ENCODE assay signal across 23 mouse cellular contexts in the genomic region with DNA sequence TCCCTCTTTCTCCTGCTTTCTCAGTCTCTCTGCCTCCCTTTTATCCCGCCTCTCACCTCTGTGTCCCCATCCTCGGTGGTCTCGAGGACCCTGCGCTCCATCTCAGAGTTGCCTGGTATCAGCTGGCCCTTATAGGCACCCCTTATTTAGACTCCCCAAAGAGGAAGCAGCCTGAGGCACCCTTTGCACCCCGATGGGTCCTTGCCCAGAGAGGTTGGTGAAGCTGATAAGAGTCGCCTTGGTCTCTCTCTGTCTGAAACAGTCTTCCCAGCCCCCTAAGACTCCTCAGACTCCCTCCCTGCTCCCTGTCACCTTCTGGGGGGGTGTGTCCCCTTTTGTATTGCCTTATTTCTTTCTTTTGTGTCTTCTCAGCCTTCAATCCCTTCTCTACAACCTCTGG. TPM values are rescaled to one million over a fixed set of nuclear protein-coding genes. Genes with fewer than 3 reads are reported as not detected.
DNase-seq lines count a peak whose midpoint lies in the region; ATAC-seq and TF ChIP-seq lines count a peak whose summit lies in the region.
"Had no signal": no experiment of that assay in that cellular context is flagged by ENCODE, and none has a peak within 500 bp of the region (broad histone marks: within the 10 kb centered on the region; RNA-seq: fewer than 3 reads in every experiment).

A gene (minus strand): TSS at position 101 of the 400 bp plus-strand sequence.

- peak; percentile 47 for DNase-seq in MEL (ENCODE audit: low read depth, low spot score)
- no peak for DNase-seq in heart, postnatal 0 days (ENCODE audit: low spot score)
- DNase-seq in urinary bladder, postnatal 25 days (ENCODE audit: low spot score), result no peak
- DNase-seq in liver, embryonic 11.5 days (ENCODE audit: low spot score), result no peak
- DNase-seq: adrenal gland, postnatal 10 days; cerebellum, postnatal 10 days; gastrocnemius, postnatal 14 days; kidney, adult 2 months; kidney, postnatal 10 days; right cerebral cortex, postnatal 14 days; spleen, adult 18-20 months; thymus, postnatal 36 days had no signal

- H3K9me3 ChIP-seq in hindbrain, embryonic 12.5 days (replicated peaks), result no peaks in the 10 kb centered on the region
- no peaks in the 10 kb centered on the region for H3K9me3 ChIP-seq in hindbrain, embryonic 16.5 days (ENCODE audit: control insufficient read depth, low read length)
- no peaks in the 10 kb centered on the region for H3K9me3 ChIP-seq in MEL (replicated peaks; ENCODE audit: insufficient read depth, low read length)
- H3K9me3 ChIP-seq in heart, postnatal 0 days (replicated peaks; ENCODE audit: control insufficient read depth, low read length), result no peaks in the 10 kb centered on the region
- no peaks in the 10 kb centered on the region for H3K9me3 ChIP-seq in liver, embryonic 11.5 days (ENCODE audit: control insufficient read depth, low read length)
- H3K9me3 ChIP-seq: embryonic facial prominence, embryonic 13.5 days; liver, embryonic 15.5 days; midbrain, embryonic 13.5 days; neural tube, embryonic 15.5 days had no signal

- TF ChIP-seq EP300 in MEL (IDR thresholded peaks at IDR 0.05; ENCODE audit: low read depth in 1 of 2, low read length in 2 of 2), result no peak
- TF ChIP-seq EP300 in heart, postnatal 0 days (IDR thresholded peaks at IDR 0.05; ENCODE audit: low read depth), result no peak

- no peaks in the 10 kb centered on the region for H3K27me3 ChIP-seq in hindbrain, embryonic 12.5 days
- 0 out of 2 replicates have a peak, but pooled peaks cover 2% of the 10 kb centered on the region for H3K27me3 ChIP-seq in hindbrain, embryonic 16.5 days (replicated peaks; ENCODE audit: control insufficient read depth, insufficient read depth, low read length)
- H3K27me3 ChIP-seq in MEL (ENCODE audit: control insufficient read depth in 1 of 2, insufficient read depth in 2 of 2, low read length in 2 of 2), result no peaks in the 10 kb centered on the region
- no peaks in the 10 kb centered on the region for H3K27me3 ChIP-seq in heart, postnatal 0 days (ENCODE audit: control insufficient read depth, insufficient read depth, low read length)
- no peaks in the 10 kb centered on the region; the same call in 1 of the 2 replicates for H3K27me3 ChIP-seq in liver, embryonic 11.5 days (replicated peaks; ENCODE audit: control insufficient read depth, insufficient read depth, low read length)
- H3K27me3 ChIP-seq: embryonic facial prominence, embryonic 13.5 days; liver, embryonic 15.5 days; midbrain, embryonic 13.5 days had no signal

- H3K79me2 ChIP-seq in MEL (ENCODE audit: control insufficient read depth, insufficient read depth, low read length, poor library complexity), result no peaks in the 10 kb centered on the region

- no peak for TF ChIP-seq RAD21 in MEL (IDR thresholded peaks at IDR 0.05; ENCODE audit: low read depth, low read length)

- WGBS in hindbrain, embryonic 12.5 days, result 36% methylated on average over 6 of the region's 6 CpGs
- 42% methylated on average over 6 of the region's 6 CpGs for WGBS in hindbrain, embryonic 16.5 days
- WGBS in heart, postnatal 0 days, result 39% methylated on average over 6 of the region's 6 CpGs
- WGBS in liver, embryonic 11.5 days, result 38% methylated on average over 6 of the region's 6 CpGs

- no peak within 1 kb of the TSS for H3K27ac ChIP-seq in hindbrain, embryonic 12.5 days
- H3K27ac ChIP-seq in hindbrain, embryonic 16.5 days (ENCODE audit: low read depth, low read length), result no peak within 1 kb of the TSS
- no peak within 1 kb of the TSS for H3K27ac ChIP-seq in MEL (ENCODE audit: control insufficient read depth, low read depth, low read length)
- H3K27ac ChIP-seq in brown adipose tissue, adult 24 weeks (replicated peaks; ENCODE audit: low read depth, low read length), result peak within 1 kb of the TSS; percentile 32; the same call in 1 of the 2 replicates
- H3K27ac ChIP-seq in heart, postnatal 0 days (ENCODE audit: low read depth), result peak within 1 kb of the TSS; percentile 68
- H3K27ac ChIP-seq in liver, embryonic 11.5 days (ENCODE audit: low read depth, low read length), result no peak within 1 kb of the TSS
- H3K27ac ChIP-seq: embryonic facial prominence, embryonic 13.5 days; liver, embryonic 15.5 days; midbrain, embryonic 13.5 days; neural tube, embryonic 15.5 days had no signal

- H3K36me3 ChIP-seq in hindbrain, embryonic 12.5 days, result no peaks in the 10 kb centered on the region
- no peaks in the 10 kb centered on the region for H3K36me3 ChIP-seq in hindbrain, embryonic 16.5 days (ENCODE audit: control insufficient read depth, insufficient read depth, low read length)
- no peaks in the 10 kb centered on the region for H3K36me3 ChIP-seq in MEL (ENCODE audit: control insufficient read depth in 1 of 2, insufficient read depth in 2 of 2, low read length in 2 of 2)
- H3K36me3 ChIP-seq in heart, postnatal 0 days (replicated peaks; ENCODE audit: control insufficient read depth, insufficient read depth, low read length), result no peaks in the 10 kb centered on the region
- no peaks in the 10 kb centered on the region for H3K36me3 ChIP-seq in liver, embryonic 11.5 days (ENCODE audit: control insufficient read depth, insufficient read depth, low read length)
- H3K36me3 ChIP-seq: embryonic facial prominence, embryonic 13.5 days; liver, embryonic 15.5 days; midbrain, embryonic 13.5 days; neural tube, embryonic 15.5 days had no signal

- no peaks in the 10 kb centered on the region for H3K4me1 ChIP-seq in hindbrain, embryonic 12.5 days
- H3K4me1 ChIP-seq in hindbrain, embryonic 16.5 days (ENCODE audit: control insufficient read depth, insufficient read depth, low read depth, low read length), result no peaks in the 10 kb centered on the region
- H3K4me1 ChIP-seq in MEL (ENCODE audit: control insufficient read depth in 1 of 2, insufficient read depth in 2 of 2, low read length in 2 of 2), result peaks cover 0 to 9% of the 10 kb centered on the region in 2 experiments; a peak in 1 of 4 replicates
- peaks cover 2% of the 10 kb centered on the region; the same call in 1 of the 2 replicates for H3K4me1 ChIP-seq in brown adipose tissue, adult 24 weeks (ENCODE audit: control insufficient read depth, insufficient read depth, insufficient read length, low read length)
- H3K4me1 ChIP-seq in heart, postnatal 0 days (ENCODE audit: control insufficient read depth, insufficient read depth), result peaks cover 18% of the 10 kb centered on the region
- H3K4me1 ChIP-seq in liver, embryonic 11.5 days (replicated peaks; ENCODE audit: control insufficient read depth, insufficient read depth, low read length), result no peaks in the 10 kb centered on the region
- H3K4me1 ChIP-seq: embryonic facial prominence, embryonic 13.5 days; liver, embryonic 15.5 days; midbrain, embryonic 13.5 days; neural tube, embryonic 15.5 days had no signal

- H3K9ac ChIP-seq in hindbrain, embryonic 12.5 days, result peak within 1 kb of the TSS; percentile 18
- H3K9ac ChIP-seq in hindbrain, embryonic 16.5 days (ENCODE audit: low read depth, low read length), result no peak within 1 kb of the TSS
- no peak within 1 kb of the TSS for H3K9ac ChIP-seq in MEL (ENCODE audit: control insufficient read depth, low read depth, low read length, poor library complexity, severe bottlenecking)
- no peak within 1 kb of the TSS for H3K9ac ChIP-seq in heart, postnatal 0 days (replicated peaks; ENCODE audit: low read depth, low read length)
- no peak within 1 kb of the TSS for H3K9ac ChIP-seq in liver, embryonic 11.5 days (ENCODE audit: low read depth, low read length)
- H3K9ac ChIP-seq: embryonic facial prominence, embryonic 13.5 days; liver, embryonic 15.5 days; midbrain, embryonic 13.5 days; neural tube, embryonic 15.5 days had no signal

- no peak for ATAC-seq in hindbrain, embryonic 12.5 days (ENCODE audit: low FRiP score)
- no peak for ATAC-seq in hindbrain, embryonic 16.5 days
- ATAC-seq in heart, postnatal 0 days (ENCODE audit: insufficient read depth, low read depth), result no peak
- no peak for ATAC-seq in liver, embryonic 11.5 days (replicated peaks; ENCODE audit: low FRiP score)
- ATAC-seq: activated CD4-positive, CD25-positive, alpha-beta regulatory T cell, adult 4 months; inflammation-experienced regulatory T-cells, adult 6 months; midbrain, embryonic 13.5 days; Patski had no signal

- no peak for TF ChIP-seq CTCF in MEL (IDR thresholded peaks at IDR 0.05 in 2 of 3, conservative IDR thresholded peaks at IDR 0.05 in 1 of 3; ENCODE audit: control insufficient read depth in 1 of 3, insufficient read depth in 1 of 3, low read depth in 2 of 3, low read length in 3 of 3, poor library complexity in 1 of 3, severe bottlenecking in 1 of 3)
- no peak for TF ChIP-seq CTCF in heart, postnatal 0 days (IDR thresholded peaks at IDR 0.05; ENCODE audit: low read depth)

- no peak for TF ChIP-seq POLR2A in MEL (IDR thresholded peaks at IDR 0.05; ENCODE audit: control insufficient read depth in 1 of 2, insufficient read depth in 1 of 2, low read depth in 1 of 2, low read length in 2 of 2, poor library complexity in 1 of 2)

- H3K4me2 ChIP-seq in hindbrain, embryonic 12.5 days (replicated peaks), result no peak within 1 kb of the TSS
- no peak within 1 kb of the TSS for H3K4me2 ChIP-seq in hindbrain, embryonic 16.5 days (ENCODE audit: low read length)
- no peak within 1 kb of the TSS for H3K4me2 ChIP-seq in heart, postnatal 0 days (ENCODE audit: low read depth, low read length)
- H3K4me2 ChIP-seq in liver, embryonic 11.5 days, result no peak within 1 kb of the TSS
- H3K4me2 ChIP-seq: embryonic facial prominence, embryonic 13.5 days; liver, embryonic 15.5 days; midbrain, embryonic 13.5 days; neural tube, embryonic 15.5 days had no signal

- H3K4me3 ChIP-seq in hindbrain, embryonic 12.5 days, result no peak within 1 kb of the TSS
- H3K4me3 ChIP-seq in hindbrain, embryonic 16.5 days (ENCODE audit: low read length), result no peak within 1 kb of the TSS
- H3K4me3 ChIP-seq in MEL (ENCODE audit: control insufficient read depth in 1 of 2, insufficient read depth in 1 of 2, low read depth in 2 of 2, low read length in 2 of 2), result no peak within 1 kb of the TSS
- no peak within 1 kb of the TSS for H3K4me3 ChIP-seq in brown adipose tissue, adult 24 weeks (ENCODE audit: insufficient read depth, low read depth, low read length)
- no peak within 1 kb of the TSS for H3K4me3 ChIP-seq in heart, postnatal 0 days (ENCODE audit: low read depth, low read length)
- no peak within 1 kb of the TSS for H3K4me3 ChIP-seq in liver, embryonic 11.5 days (ENCODE audit: low read depth, low read length)
- H3K4me3 ChIP-seq: embryonic facial prominence, embryonic 13.5 days; liver, embryonic 15.5 days; midbrain, embryonic 13.5 days; neural tube, embryonic 15.5 days had no signal

RNA-seq across cellular contexts. Expression of the gene that starts here (rescaled TPM):
- 0.19 and 0.23 TPM in 2 replicates for polyA plus RNA-seq in hindbrain, embryonic 12.5 days (2016; fragmentation: Nextera tagmentation; extraction: Ambion mirVana)
- polyA plus RNA-seq in hindbrain, embryonic 16.5 days (2015; fragmentation: Nextera tagmentation; extraction: Ambion mirVana), result 0.70 and 0.71 TPM in 2 replicates
- total RNA-seq in MEL (2012; rRNA removed), result not detected in 2 replicates
- not detected for polyA plus RNA-seq in MEL (2012; ENCODE audit: insufficient read depth in 1 of 2, insufficient read length in 2 of 2, low read depth in 1 of 2, low replicate concordance in 2 of 2, missing spikeins in 1 of 2)
- 0.75 TPM in 1 of 2 replicates, not detected in the other for polyA plus RNA-seq in brown adipose tissue, adult 24 weeks (2012; ENCODE audit: insufficient read depth, insufficient read length, missing spikeins)
- 3.2 and 3.9 TPM in 2 replicates for total RNA-seq in heart, postnatal 0 days (2014; rRNA removed; ENCODE audit: low replicate concordance)
- polyA plus RNA-seq in heart, postnatal 0 days (2015; fragmentation: Nextera tagmentation; extraction: Ambion mirVana), result 2.7 and 4.1 TPM in 2 replicates
- not detected in 2 replicates for polyA plus RNA-seq in liver, embryonic 11.5 days (2014; fragmentation: Nextera tagmentation; extraction: Ambion mirVana)
- polyA plus RNA-seq: activated CD4-positive, CD25-positive, alpha-beta regulatory T cell, adult 4 months; embryonic facial prominence, embryonic 13.5 days; hindbrain, embryonic 11.5 days; inflammation-experienced regulatory T-cells, adult 6 months; liver, embryonic 15.5 days had no signal

Comparison
In these comparisons a context has a peak if more than half of its experiments do, and no peak if none do; other contexts are left out.
1. Peak in DNase-seq in MEL; RNA of the gene not detected or under 1 TPM.
2. H3K27ac ChIP-seq: peak in brown adipose tissue, adult 24 weeks (single experiment) and heart, postnatal 0 days (single experiment); none in hindbrain, embryonic 12.5 days (single experiment), hindbrain, embryonic 16.5 days (single experiment), MEL (single experiment) and liver, embryonic 11.5 days (single experiment).